Mouse (Mus musculus) layer of hippocampus, adult 8-10 months (tissue): ENCODE measurements around the gene Cited1. TPM values are rescaled to one million over a fixed set of nuclear protein-coding genes. Genes with fewer than 3 reads are reported as not detected.
A peak's percentile ranks its signal among the peaks of the same experiment; 100 is the strongest.

Experiments
- DNase-seq, 2 experiments: peaks; one replicate each; pipeline ENCODE4 v3.0.0; 2022; ENCODE audit warnings: low spot score in 2 of 2
- microRNA-seq, 2 experiments: library from miRNA; unstranded; fragments of <30 nt; microRNA quantifications; one replicate each; pipeline ENCODE4 v1.2.0; 2022
- total RNA-seq, 4 experiments: library from RNA; stranded (reverse); gene quantifications; 2 replicates each; pipeline ENCODE4 v1.2.4; 2022

The Cited1 gene
- total RNA-seq, result 1 to 10 TPM; 1.2 to 2.6 (median 2.3) TPM

GRCm38 (mm10) chrX:102251937-102252860, at the start of gene Cited1:
Gene Cited1 (minus strand): TSS chrX:102252181.
- DNase-seq, result peak; percentile 39 to 42

GRCm38 (mm10) chrX:102284889-102285288, 32.9 kb upstream of the Cited1 start:
- DNase-seq, result no peak

- DNase-seq, result no peak
Observed at GRCm38 (mm10) chrX:102262620-102263345, 10.8 kb upstream of the Cited1 start.

GRCm38 (mm10) chrX:102259772-102260171, 7.8 kb upstream of the Cited1 start:
- DNase-seq, result no peak

GRCm38 (mm10) chrX:102253892-102254291, 1.9 kb upstream of the Cited1 start:
- DNase-seq, result peak in 1 of 2 experiments; percentile 14

GRCm38 (mm10) chrX:102251221-102251936, 602 bp downstream of the Cited1 start:
- DNase-seq, result no peak

- DNase-seq, result no peak
Observed at GRCm38 (mm10) chrX:102250891-102251170, 1.1 kb downstream of the Cited1 start.

- no peak for DNase-seq
Observed at GRCm38 (mm10) chrX:102250150-102250890, 1.7 kb downstream of the Cited1 start.

- DNase-seq, result no peak
Observed at GRCm38 (mm10) chrX:102244334-102244733, 7.6 kb downstream of the Cited1 start.

- DNase-seq, result peak in 1 of 2 experiments; percentile 3
Observed at GRCm38 (mm10) chrX:102219126-102219525, 32.9 kb downstream of the Cited1 start.

GRCm38 (mm10) chrX:102215356-102215755, 36.6 kb downstream of the Cited1 start:
- DNase-seq, result peak in 1 of 2 experiments; percentile 4

Small RNA genes within 50 kb of the gene (microRNA-seq; reads per million reads assigned to microRNA genes)
- 0 reads per million in 2 experiments for gene Gm26318

Other genes starting within 250 kb of the Cited1 start
- 10 to 100 TPM in 3 of 4 experiments, 1 to 10 TPM in 1; 9.6 to 15.4 (median 13.0) TPM for gene Rtl5, start 180.9 kb downstream of the Cited1 start, total RNA-seq
- gene Pin4, start 132.7 kb downstream of the Cited1 start, total RNA-seq, result 10 to 100 TPM in 3 of 4 experiments, 1 to 10 TPM in 1; 9.6 to 32.9 (median 23.5) TPM
- gene Ercc6l, start 95.1 kb downstream of the Cited1 start, total RNA-seq, result under 1 TPM in 3 of 4 experiments, not detected in 1; 0.14 to 0.36 (median 0.18) TPM
- 100 to 1,000 TPM; 452 to 610 (median 507) TPM for gene Rps4x, start 62.8 kb downstream of the Cited1 start, total RNA-seq